Mouse (Mus musculus) hindbrain, postnatal 0 days (tissue): ENCODE results near the gene Tnfrsf13b. TPM values are rescaled to one million over a fixed set of nuclear protein-coding genes. Genes with fewer than 3 reads are reported as not detected.

ENCODE experiments used
- ATAC-seq: fragments of 200-750 bp; cut with Nextera tagmentation; 2 replicates; pipeline ENCODE4 v1.8.0; 2017; ENCODE audit warnings: mild to moderate bottlenecking, moderate TSS enrichment, moderate library complexity
- DNase-seq: peaks from one replicate; pipeline ENCODE4 v3.0.0-alpha.2; 2015; ENCODE audit warnings: low spot score
- H3K27ac ChIP-seq: fragments of 300-500 bp; sonication (generic); 2 replicates; pipeline ENCODE4 v1.5.1; 2014; ENCODE audit warnings: mild to moderate bottlenecking
- H3K27me3 ChIP-seq: fragments of 300-500 bp; sonication (generic); 2 replicates; pipeline ENCODE4 v1.6.1; 2014; ENCODE audit warnings: low read length, mixed read lengths; ENCODE audit not compliant: insufficient read depth
- H3K36me3 ChIP-seq: fragments of 300-500 bp; sonication (generic); 2 replicates; pipeline ENCODE4 v1.6.1; 2014; ENCODE audit warnings: low read length, mixed read lengths; ENCODE audit not compliant: insufficient read depth
- H3K4me1 ChIP-seq: fragments of 300-500 bp; sonication (generic); 2 replicates; pipeline ENCODE4 v1.6.1; 2014; ENCODE audit warnings: antibody characterized with exemption, low read length, mixed read lengths; ENCODE audit not compliant: insufficient read depth
- H3K4me2 ChIP-seq: fragments of 300-500 bp; sonication (generic); 2 replicates; pipeline ENCODE4 v1.6.1; 2014; ENCODE audit warnings: low read depth, mild to moderate bottlenecking, low read length, moderate library complexity, mixed read lengths
- H3K4me3 ChIP-seq: fragments of 300-500 bp; sonication (generic); 2 replicates; pipeline ENCODE4 v1.5.1; 2014; ENCODE audit warnings: low read length
- H3K9ac ChIP-seq: fragments of 300-500 bp; sonication (generic); replicated peaks from 2 replicates; pipeline ENCODE4 v1.6.1; 2014; ENCODE audit warnings: mild to moderate bottlenecking, low read length, moderate library complexity, mixed read lengths
- H3K9me3 ChIP-seq: fragments of 300-500 bp; sonication (generic); 2 replicates; pipeline ENCODE4 v1.6.1; 2016; ENCODE audit warnings: low read length, mixed read lengths
- CTCF ChIP-seq: IDR thresholded peaks from 2 replicates; pipeline ENCODE4 v1.5.1; 2016; ENCODE audit warnings: antibody characterized with exemption, control low read depth, low read depth
- WGBS: fragments of 180-500 bp; shearing (Covaris S2); extraction: QIAGEN DNeasy Blood & Tissue Kit; methylation state at CpG from one replicate; pipeline ENCODE4 v1.1.7; 2014; 5-methylcytosine and 5-hydroxymethylcytosine counted together
- polyA plus RNA-seq: library from polyadenylated mRNA; unstranded; fragments of >200 nt; fragmentation: Nextera tagmentation; extraction: Ambion mirVana; gene quantifications from 2 replicates; pipeline ENCODE4 v1.2.1, GENCODE M21; 2015
- total RNA-seq: library from RNA; depleted of rRNA; stranded (reverse); fragments of >200 nt; gene quantifications from 2 replicates; pipeline ENCODE4 v1.2.3, GENCODE M21; 2014

Tnfrsf13b gene
- total and polyA plus RNA-seq, 2 experiments from 2014 or later, result 1.5 to 2.7 TPM

DNA sequence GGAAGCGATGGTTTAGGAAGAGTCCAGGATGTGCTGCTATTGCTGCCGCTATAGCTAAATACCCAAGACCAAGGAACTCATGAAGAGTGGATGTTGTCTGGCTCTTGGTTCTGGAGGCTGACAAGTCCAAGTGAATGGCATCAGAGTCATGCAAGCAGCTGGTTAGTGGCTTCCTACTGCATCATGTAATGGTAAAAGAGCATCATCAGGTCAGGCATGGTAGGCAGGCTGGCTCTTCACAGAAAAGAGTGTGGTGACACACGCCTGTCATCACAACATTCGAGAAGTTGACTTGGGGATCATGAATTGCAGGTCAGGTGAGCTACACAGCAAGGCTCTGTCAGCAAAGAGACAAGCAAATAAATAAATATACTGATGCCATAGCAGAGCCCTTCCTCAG is 15.1 kb upstream of the Tnfrsf13b start:
- 97% methylated on average over 4 of the region's 4 CpGs for WGBS

DNA sequence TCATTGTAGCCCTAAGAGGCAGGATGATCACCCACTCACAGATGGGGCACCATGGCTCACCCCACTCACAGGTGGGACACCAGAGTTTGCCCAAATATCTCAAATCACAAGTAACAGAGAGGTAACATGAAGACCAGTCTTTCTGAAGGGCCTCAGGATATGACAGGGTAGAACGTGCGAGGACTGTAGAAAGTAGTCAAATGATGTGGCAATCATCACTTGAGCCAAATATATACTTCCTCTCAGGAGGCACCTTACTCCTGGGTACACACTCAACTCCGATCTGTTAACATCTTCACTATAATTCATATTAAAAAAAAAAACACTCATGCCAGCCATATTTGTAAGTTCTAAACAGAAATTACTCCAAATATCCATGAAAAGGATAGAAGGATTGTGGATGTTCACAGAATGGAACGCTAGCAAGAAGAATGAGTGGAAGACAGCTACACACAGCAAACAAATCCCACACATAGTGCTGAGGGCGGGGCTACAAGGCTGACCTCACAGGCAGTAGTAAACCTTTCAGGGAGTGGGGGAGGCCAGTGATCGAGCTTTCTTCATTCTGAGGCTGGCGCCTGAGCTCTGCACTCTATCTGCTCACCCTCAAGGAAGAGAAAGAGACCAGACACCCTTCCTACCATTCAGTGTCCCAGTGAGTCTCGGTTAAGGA is 14.1 kb upstream of the Tnfrsf13b start:
- 88% methylated on average over 8 of the region's 8 CpGs for WGBS
- no peak for DNase-seq
- no peaks in the 10 kb centered on the region for H3K36me3 ChIP-seq

More for the DNA sequence above, 15.1 kb upstream of the Tnfrsf13b start:
- ATAC-seq, result no peak
- DNase-seq, result no peak
- no peak overlapping the region for H3K4me3 ChIP-seq
- no peaks in the 10 kb centered on the region for H3K27me3 ChIP-seq
- no peak overlapping the region for H3K9ac ChIP-seq
- H3K9me3 ChIP-seq, result no peaks in the 10 kb centered on the region
- no peaks in the 10 kb centered on the region for H3K4me1 ChIP-seq
- H3K4me2 ChIP-seq, result no peak overlapping the region
- H3K36me3 ChIP-seq, result no peaks in the 10 kb centered on the region
- no peak for TF ChIP-seq CTCF
- no peak overlapping the region for H3K27ac ChIP-seq

DNA sequence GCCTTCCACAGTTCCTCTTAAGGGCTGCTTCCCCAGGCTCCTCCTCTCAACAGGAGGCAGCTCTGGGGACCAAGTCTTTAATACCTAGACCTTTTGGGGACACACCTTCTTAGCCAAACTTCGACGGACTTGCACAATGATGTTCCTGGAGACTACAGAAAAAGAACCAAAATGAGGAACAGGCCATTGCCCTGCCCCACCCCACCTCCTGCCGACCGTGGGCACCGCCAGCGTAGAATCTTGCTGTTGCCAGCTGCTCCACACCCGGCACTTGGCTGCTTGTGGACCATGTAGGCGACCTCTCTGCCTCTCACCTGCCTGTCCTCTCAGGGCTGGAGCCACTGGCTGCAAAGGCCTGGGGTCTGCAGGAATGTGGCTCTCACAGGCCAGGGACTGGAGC is 10.3 kb upstream of the Tnfrsf13b start:
- no peak for DNase-seq

More for the DNA sequence above, 14.1 kb upstream of the Tnfrsf13b start:
- Histone ChIP-seq H3K27me3 (no peaks in the 10 kb centered on the region), H3K9ac (no peak overlapping the region), H3K27ac (no peak overlapping the region), H3K4me2 (no peak overlapping the region), H3K4me1 (no peaks in the 10 kb centered on the region), H3K4me3 (no peak overlapping the region), H3K9me3 (no peaks in the 10 kb centered on the region)
- no peak for ATAC-seq
- TF ChIP-seq CTCF, result no peak

GRCm38 (mm10) chr11:61119996-61120583 is 6.5 kb upstream of the Tnfrsf13b start:
- no peak for TF ChIP-seq CTCF
- 82% methylated on average over 3 of the region's 3 CpGs for WGBS
- Histone ChIP-seq H3K9ac (no peak overlapping the region), H3K27me3 (no peaks in the 10 kb centered on the region), H3K4me2 (no peak overlapping the region), H3K27ac (no peak overlapping the region), H3K4me3 (no peak overlapping the region), H3K9me3 (peaks cover 2% of the 10 kb centered on the region; the same call in 1 of the 2 replicates), H3K36me3 (no peaks in the 10 kb centered on the region), H3K4me1 (no peaks in the 10 kb centered on the region)
- DNase-seq, result no peak
- ATAC-seq, result no peak

More for the DNA sequence above, 10.3 kb upstream of the Tnfrsf13b start:
- Histone ChIP-seq H3K4me2 (no peak overlapping the region), H3K27me3 (no peaks in the 10 kb centered on the region), H3K4me1 (no peaks in the 10 kb centered on the region), H3K36me3 (no peaks in the 10 kb centered on the region), H3K4me3 (no peak overlapping the region), H3K9ac (no peak overlapping the region), H3K27ac (no peak overlapping the region), H3K9me3 (peaks cover 2% of the 10 kb centered on the region; the same call in 1 of the 2 replicates)
- WGBS, result 65% methylated on average over 8 of the region's 8 CpGs
- no peak for ATAC-seq
- no peak for TF ChIP-seq CTCF

DNA sequence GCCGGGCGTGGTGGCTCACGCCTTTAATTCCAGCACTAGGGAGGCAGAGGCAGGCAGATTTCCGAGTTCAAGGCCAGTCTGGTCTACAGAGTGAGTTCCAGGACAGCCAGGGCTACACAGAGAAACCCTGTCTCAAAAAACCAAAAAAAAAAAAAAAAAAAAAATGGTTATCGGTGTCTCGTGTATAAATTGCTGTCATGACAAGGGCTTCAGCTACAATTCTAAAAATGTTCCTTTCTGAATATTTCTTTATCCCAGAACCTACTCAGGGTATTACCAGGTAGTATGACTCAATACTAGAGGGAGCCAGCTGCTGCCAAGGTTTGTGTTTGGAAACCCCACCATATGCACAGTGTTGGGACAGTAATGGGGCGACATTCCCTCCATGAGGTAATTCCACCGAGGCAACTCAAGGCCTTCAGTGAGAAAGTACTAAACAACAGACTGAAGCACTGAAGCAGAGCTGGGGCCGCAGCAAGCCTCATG is 4.2 kb upstream of the Tnfrsf13b start:
- Histone ChIP-seq H3K9me3 (peaks cover 2% of the 10 kb centered on the region; the same call in 1 of the 2 replicates), H3K27me3 (no peaks in the 10 kb centered on the region), H3K4me3 (no peak overlapping the region), H3K36me3 (no peaks in the 10 kb centered on the region), H3K4me1 (no peaks in the 10 kb centered on the region), H3K27ac (no peak overlapping the region), H3K4me2 (no peak overlapping the region), H3K9ac (no peak overlapping the region)
- ATAC-seq (no peak), DNase-seq (no peak)
- no peak for TF ChIP-seq CTCF
- WGBS, result 84% methylated on average over 9 of the region's 9 CpGs

- no peak for TF ChIP-seq CTCF
- H3K27ac ChIP-seq, result no peak overlapping the region
- H3K27me3 ChIP-seq, result no peaks in the 10 kb centered on the region
- H3K36me3 ChIP-seq, result no peaks in the 10 kb centered on the region
- WGBS, result 84% methylated on average over 8 of the region's 8 CpGs
- DNase-seq (no peak), ATAC-seq (no peak)
- no peak overlapping the region for H3K4me2 ChIP-seq
- H3K9ac ChIP-seq, result no peak overlapping the region
- H3K4me1 ChIP-seq, result no peaks in the 10 kb centered on the region
- peaks cover 2% of the 10 kb centered on the region; the same call in 1 of the 2 replicates for H3K9me3 ChIP-seq
- H3K4me3 ChIP-seq, result no peak overlapping the region
Observed at GRCm38 (mm10) chr11:61122769-61123288, 3.7 kb upstream of the Tnfrsf13b start.

GRCm38 (mm10) chr11:61123886-61124285 is 2.7 kb upstream of the Tnfrsf13b start:
- Histone ChIP-seq H3K4me2 (no peak overlapping the region), H3K27me3 (no peaks in the 10 kb centered on the region), H3K27ac (no peak overlapping the region), H3K9me3 (no peaks in the 10 kb centered on the region), H3K36me3 (no peaks in the 10 kb centered on the region), H3K9ac (no peak overlapping the region), H3K4me1 (no peaks in the 10 kb centered on the region), H3K4me3 (no peak overlapping the region)
- 60% methylated on average over 3 of the region's 3 CpGs for WGBS
- no peak for ATAC-seq
- no peak for TF ChIP-seq CTCF
- DNase-seq, result no peak
